Mouse (Mus musculus) cerebellum, postnatal 14 days (tissue): ENCODE measurements around the gene Traf3ip2.

Experiments used
- DNase-seq, 2 experiments: peaks; one replicate each; pipeline ENCODE4 v3.0.0; 2021; ENCODE audit warnings: mixed read lengths in 2 of 2

Traf3ip2 gene

DNA sequence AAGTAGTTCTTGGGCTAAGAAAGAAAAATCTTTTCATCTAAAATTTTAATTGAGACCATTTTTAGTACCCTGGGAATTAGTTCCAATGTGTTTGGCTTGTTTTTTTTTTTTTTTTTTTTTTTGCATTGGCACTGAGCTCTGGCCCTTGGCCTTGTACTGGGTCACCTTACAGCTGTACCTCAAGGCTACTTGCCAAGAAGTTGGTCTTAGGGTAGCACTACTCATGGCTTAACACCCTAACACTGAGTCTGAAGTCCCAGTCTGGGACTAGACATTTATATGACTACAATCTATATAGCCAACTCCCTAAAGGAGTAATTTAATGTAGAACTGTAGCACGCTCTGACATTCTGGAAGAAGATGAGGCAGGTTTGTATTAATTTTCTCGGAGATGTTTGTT lies 69.8 kb downstream of the Traf3ip2 start:
- no peak for DNase-seq

DNA sequence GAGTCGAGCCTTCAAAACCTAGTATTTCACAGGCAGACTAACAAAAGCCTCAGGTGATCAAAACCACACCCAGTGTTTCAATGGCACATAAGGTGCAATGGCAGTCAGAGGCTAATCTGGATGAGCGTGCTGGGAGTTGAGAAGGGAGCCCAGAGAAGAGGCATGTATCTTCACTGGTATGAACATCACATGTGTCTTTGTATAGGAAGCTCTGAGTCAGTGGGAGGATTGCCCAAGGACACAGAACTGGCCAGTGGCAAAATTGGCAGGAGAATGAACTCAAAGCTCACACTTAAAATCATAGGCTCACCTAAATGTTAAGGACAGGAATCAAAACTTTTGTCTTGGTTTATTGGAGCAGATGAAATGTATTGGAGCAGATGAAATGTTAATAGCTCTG lies 70.7 kb downstream of the Traf3ip2 start:
- DNase-seq: no peak

DNA sequence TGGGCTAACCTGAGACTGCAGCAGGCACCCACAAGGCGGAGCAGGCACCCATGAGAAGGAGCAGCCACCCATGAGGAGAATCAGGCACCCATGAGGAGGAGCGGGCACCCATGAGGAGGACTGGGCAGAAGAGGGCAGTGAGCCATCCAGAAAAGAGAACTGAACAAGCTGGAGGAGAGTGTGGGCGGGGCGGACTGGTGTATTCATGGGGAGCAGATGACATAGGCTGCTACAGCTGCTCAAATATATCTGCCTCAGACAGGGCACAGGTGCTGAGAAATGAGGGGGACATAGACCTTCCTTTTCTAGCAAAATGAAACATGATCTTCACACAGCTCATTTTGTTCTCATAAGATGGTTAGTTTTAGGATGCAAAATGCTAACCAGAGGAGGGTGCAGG lies 74.1 kb downstream of the Traf3ip2 start:
- no peak for DNase-seq

DNA sequence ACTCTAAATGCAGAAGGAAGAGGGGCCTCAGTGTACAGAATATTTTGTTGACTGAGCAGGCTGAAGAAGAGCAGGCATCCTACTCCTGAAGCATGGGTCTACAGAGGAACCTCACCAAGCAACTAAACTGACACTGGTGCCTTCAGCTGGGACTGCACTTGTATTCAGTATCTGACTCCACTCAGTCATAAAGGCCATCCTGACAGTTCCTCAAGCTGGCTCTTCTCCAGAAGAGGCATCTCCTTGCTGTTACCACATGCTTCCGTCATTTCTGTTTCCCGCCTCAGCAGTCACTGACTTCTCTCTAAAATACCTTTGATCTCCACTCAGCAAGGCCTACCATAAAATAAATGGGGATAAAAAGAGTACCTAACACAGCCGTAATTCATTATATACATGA lies 75.1 kb downstream of the Traf3ip2 start:
- DNase-seq: peak; percentile 52 to 61

DNA sequence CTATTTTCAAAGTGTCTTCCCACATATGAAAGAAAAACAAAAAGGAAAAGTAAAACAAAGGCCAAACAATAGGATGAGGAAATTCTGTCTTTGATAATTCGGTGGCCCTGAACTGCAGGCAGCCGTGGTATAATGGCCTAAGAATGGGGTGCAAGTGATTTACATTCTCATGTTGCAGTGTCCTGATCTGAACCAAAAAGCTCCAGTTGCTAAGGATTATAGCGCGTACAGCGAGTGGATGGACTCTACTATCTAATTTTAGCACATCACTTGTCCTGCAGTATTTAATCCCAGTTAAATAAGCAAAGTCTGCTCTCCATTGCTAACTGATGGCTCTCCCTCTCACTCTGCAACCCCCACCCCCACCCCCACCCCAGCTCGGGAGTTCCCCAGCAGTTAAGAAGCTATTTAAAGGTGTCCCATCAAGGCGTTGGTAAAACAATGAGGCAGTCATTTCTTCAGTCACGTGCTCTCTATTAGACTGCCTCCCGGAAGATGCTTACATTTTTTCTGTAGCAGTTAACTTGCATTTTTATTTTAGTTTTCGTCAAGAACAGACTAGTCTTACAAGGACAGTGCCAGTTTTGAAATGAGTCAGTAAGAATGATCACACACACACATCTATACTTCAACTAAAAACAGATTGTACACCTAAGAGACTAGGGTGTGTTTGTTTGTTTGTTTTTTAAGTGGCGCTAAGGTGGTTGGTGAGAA lies 78.8 kb downstream of the Traf3ip2 start:
- no peak for DNase-seq

DNA sequence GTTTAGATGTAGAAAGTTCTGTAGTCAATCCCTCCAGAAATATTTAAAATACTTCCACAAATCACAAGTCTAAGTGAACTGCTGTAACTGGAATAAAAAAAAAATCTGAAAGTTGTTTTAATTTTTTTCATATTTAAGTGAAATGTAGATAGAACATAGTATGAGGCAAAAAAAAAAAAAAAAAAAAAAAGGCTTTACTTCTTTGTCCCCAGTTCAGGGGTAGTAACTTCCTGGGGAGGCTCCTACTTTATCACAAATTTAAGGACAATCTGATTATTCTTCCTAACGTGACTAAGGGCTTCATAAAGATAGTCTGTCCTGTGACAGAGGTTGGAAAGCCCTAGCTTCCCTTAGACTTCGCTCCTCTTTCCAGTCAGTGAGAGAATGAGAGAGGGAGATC lies 79.4 kb downstream of the Traf3ip2 start:
- DNase-seq: no peak
